Mouse (Mus musculus) ovary, postnatal 36 days (tissue): ENCODE data around the gene Diras1.

Experiments used
- DNase-seq: peaks from one replicate; pipeline ENCODE4 v3.0.0; 2022; ENCODE audit warnings: low spot score, mixed read lengths

The Diras1 gene

GRCm38 (mm10) chr10:80971533-80971932 lies 53.9 kb downstream of the Diras1 start:
- no peak for DNase-seq

DNA sequence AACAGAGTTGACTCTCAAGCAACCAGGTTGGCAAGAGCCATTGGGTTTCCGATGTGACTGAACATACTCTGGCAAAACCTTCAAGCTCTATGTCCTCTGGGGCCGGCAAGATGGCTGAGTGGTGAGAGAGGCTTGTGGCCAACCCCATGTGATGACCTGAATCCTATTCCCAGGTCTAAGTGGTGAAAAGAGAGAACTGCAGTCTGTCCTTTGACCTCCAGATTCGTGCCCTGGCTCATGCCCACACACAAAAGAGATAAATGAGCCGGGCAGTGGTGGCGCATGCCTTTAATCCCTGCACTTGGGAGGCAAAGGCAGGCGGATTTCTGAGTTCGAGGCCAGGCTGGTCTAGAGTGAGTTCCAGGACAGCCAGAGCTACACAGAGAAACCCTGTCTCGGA lies 55.3 kb downstream of the Diras1 start:
- no peak for DNase-seq
